Mouse (Mus musculus) heart, adult 2 months (tissue): Measurements from ENCODE around the gene Fam129a. TPM values are rescaled to one million over a fixed set of nuclear protein-coding genes. Genes with fewer than 3 reads are reported as not detected.

Source experiments
- DNase-seq, 2 experiments: peaks; one replicate each; pipeline ENCODE4 v3.0.0; 2021
- H3K27ac ChIP-seq: fragments of 200-600 bp; 2 replicates; pipeline ENCODE4 v1.8.1; 2022
- H3K27me3 ChIP-seq: fragments of 200-500 bp; 2 replicates; pipeline ENCODE4 v1.6.1; 2012; ENCODE audit warnings: mild to moderate bottlenecking, low read length, inconsistent platforms, mixed read lengths; ENCODE audit not compliant: control insufficient read depth, insufficient read depth
- H3K36me3 ChIP-seq: fragments of 200-500 bp; 2 replicates; pipeline ENCODE4 v1.6.1; 2012; ENCODE audit warnings: low read length, inconsistent platforms; ENCODE audit not compliant: control insufficient read depth, insufficient read depth
- H3K4me1 ChIP-seq: fragments of 200-500 bp; 2 replicates; pipeline ENCODE4 v1.6.1; 2011; ENCODE audit warnings: low read length; ENCODE audit not compliant: control insufficient read depth, insufficient read depth
- H3K4me3 ChIP-seq: fragments of 200-600 bp; 2 replicates; pipeline ENCODE4 v1.8.1; 2022
- H3K79me2 ChIP-seq: fragments of 200-500 bp; replicated peaks from 2 replicates; pipeline ENCODE4 v1.6.1; 2012; ENCODE audit warnings: mild to moderate bottlenecking, inconsistent platforms, low read length, moderate library complexity, mixed read lengths; ENCODE audit not compliant: control insufficient read depth, insufficient read depth
- H3K9ac ChIP-seq: fragments of 200-500 bp; 2 replicates; pipeline ENCODE4 v1.6.1; 2012; ENCODE audit warnings: low read depth, mild to moderate bottlenecking, control low read depth, inconsistent platforms, low read length, mixed read lengths
- CTCF ChIP-seq: fragments of 200-600 bp; IDR thresholded peaks from 2 replicates; pipeline ENCODE4 v1.8.1; 2022; ENCODE audit warnings: antibody characterized with exemption, mild to moderate bottlenecking, moderate library complexity
- EP300 ChIP-seq: fragments of 200-500 bp; IDR thresholded peaks from 2 replicates; pipeline ENCODE4 v1.6.1; 2011; ENCODE audit warnings: low read depth, low read length, control low read depth; ENCODE audit not compliant: insufficient read depth
- POLR2A ChIP-seq: fragments of 200-500 bp; IDR thresholded peaks from 2 replicates; pipeline ENCODE4 v1.6.1; 2011; ENCODE audit warnings: mild to moderate bottlenecking, low read depth, low read length, control low read depth; ENCODE audit not compliant: insufficient read depth
- WGBS: fragments of 180-500 bp; shearing (Covaris S2); methylation state at CpG from one replicate; pipeline ENCODE4 v1.1.7; 2018; 5-methylcytosine and 5-hydroxymethylcytosine counted together
- intact Hi-C: fragments of 180-260 bp; cut with DNase I; formaldehyde crosslinking; loops from one replicate; pipeline ENCODE4 v1.15.1; 2025
- polyA plus RNA-seq: library from polyadenylated mRNA; depleted of rRNA; stranded (reverse); fragments of >200 nt; gene quantifications from 2 replicates; pipeline ENCODE4 v1.2.3, GENCODE M21; 2012
- total RNA-seq, 2 experiments: library from RNA; stranded (reverse); gene quantifications; 2 replicates each; pipeline ENCODE4 v1.2.3; 2021

Fam129a gene
- total and polyA plus RNA-seq, 3 experiments = 6.2 to 14.9 (median 13.3) TPM

GRCm38 (mm10) chr1:151660883-151661282 lies 89.9 kb downstream of the Fam129a start:
- Histone ChIP-seq H3K27me3 (no peaks in the 10 kb centered on the region), H3K79me2 (no peaks in the 10 kb centered on the region), H3K4me1 (peaks cover 15% of the 10 kb centered on the region), H3K4me3 (no peak overlapping the region), H3K27ac (no peak overlapping the region), H3K9ac (no peak overlapping the region), H3K36me3 (no peaks in the 10 kb centered on the region)
- no peak for DNase-seq
- intact Hi-C loops = loop anchor here (5.0 kb wide), 1 partner anchor 41 kb away; no protein-coding TSS in a partner anchor
- 83% methylated on average over 6 of the region's 6 CpGs for WGBS
- no peak for TF ChIP-seq CTCF
- TF ChIP-seq POLR2A = no peak
- no peak for TF ChIP-seq EP300

DNA sequence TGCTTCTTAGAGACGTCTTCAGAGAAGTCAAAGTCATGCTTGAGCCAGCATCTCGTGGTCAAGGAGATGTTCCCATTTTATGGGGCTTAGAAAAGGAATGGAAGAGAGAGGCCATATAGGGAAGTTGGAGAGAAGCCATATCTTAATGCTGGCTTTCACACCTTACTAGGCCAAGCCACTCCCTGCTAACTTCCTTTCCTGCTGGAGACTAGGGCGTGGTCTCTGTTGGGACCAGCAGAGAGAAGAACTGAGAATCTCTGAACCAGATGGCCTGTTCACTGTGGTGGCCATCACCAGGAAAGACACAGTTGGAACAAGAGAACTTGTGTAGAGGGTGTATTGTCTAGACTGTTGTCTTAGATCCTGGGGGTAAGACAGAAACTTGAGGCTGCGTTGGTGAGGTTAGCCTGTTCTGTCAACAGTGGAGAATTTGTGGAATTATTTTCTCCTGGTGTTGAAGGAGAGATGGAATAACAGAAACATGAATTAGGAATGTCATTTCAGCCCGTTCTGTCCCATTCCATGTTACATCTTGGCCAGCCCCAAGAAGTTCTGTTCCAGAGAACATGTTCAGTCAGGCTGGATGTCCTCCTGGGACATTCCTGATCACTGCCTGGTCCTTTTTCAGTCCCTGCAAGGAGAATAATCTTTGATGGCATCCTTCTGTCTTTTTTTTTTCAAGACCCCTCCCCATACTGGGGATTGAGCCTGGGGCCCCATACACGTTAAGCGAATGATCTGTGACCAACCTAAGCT lies 90.9 kb downstream of the Fam129a start:
- Histone ChIP-seq H3K79me2 (no peaks in the 10 kb centered on the region), H3K36me3 (no peaks in the 10 kb centered on the region), H3K27ac (peak overlapping the region; percentile 21), H3K9ac (no peak overlapping the region), H3K27me3 (no peaks in the 10 kb centered on the region), H3K4me1 (peaks cover 15% of the 10 kb centered on the region), H3K4me3 (no peak overlapping the region)
- WGBS = 75% methylated on average over 7 of the region's 7 CpGs
- TF ChIP-seq CTCF (no peak), POLR2A (no peak)
- DNase-seq = peak in 1 of 2 experiments; percentile 28
- intact Hi-C loops = loop anchor here (5.0 kb wide), 1 partner anchor 40 kb away; no protein-coding TSS in a partner anchor

DNA sequence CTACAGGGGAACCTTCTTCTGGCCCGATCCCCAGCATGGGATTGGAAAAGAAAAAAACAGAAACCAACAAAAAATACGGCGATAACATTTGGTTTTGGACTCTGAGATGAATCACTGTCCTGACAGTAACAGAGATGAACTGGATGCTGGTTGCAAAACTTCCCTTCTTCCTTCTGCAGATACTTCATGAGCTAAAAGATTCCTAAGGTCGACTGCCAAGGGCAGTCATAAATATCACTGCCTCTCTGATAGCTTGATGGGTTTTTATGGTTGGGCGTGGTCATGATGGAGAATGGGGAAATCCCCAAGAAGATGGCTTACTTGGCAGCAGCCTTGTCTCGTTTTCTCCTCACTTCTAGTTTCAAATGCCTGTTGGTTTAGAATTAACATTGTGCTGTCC lies 92.0 kb downstream of the Fam129a start:
- Histone ChIP-seq H3K79me2 (no peaks in the 10 kb centered on the region), H3K9ac (no peak overlapping the region; the same call in 1 of the 2 replicates), H3K4me1 (peaks cover 15% of the 10 kb centered on the region), H3K36me3 (no peaks in the 10 kb centered on the region), H3K27ac (no peak overlapping the region), H3K4me3 (no peak overlapping the region), H3K27me3 (no peaks in the 10 kb centered on the region)
- TF ChIP-seq CTCF (no peak), EP300 (no peak), POLR2A (no peak)
- 64% methylated on average over 6 of the region's 6 CpGs for WGBS
- intact Hi-C loops = loop anchor here (5.0 kb wide), 1 partner anchor 39 kb away; no protein-coding TSS in a partner anchor
- DNase-seq = no peak

GRCm38 (mm10) chr1:151664384-151664783 lies 93.4 kb downstream of the Fam129a start:
- intact Hi-C loops = loop anchor here (5.0 kb wide), 1 partner anchor 38 kb away; no protein-coding TSS in a partner anchor

DNA sequence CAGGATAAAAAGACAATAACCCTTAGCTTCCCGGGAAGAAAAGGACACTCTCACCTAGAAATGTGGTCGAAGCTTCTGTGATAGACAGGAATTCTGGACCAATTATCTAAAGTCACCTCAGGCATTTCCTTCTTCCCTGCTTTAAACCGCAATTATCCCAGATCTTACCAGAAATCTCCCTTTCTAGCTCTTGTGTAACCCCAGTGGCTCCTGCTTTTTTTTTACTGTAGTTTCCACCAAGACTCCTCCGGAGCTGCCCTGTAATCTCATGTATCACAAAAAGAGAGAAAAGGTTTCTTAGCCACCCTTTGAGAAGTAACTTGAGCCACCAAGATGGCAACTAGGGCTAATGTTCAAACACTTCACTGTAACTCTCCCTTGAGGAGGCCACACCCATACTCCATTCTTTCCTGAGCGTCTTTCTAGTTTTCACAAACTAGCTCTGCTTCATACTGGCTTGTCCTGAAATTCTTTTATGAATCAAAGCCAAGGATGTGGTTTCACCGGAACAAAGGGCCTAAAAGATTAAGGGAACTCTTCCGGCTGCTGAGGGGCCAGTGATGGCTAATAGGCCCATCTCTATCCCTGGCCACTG lies 93.9 kb downstream of the Fam129a start:
- WGBS = 73% methylated on average over 7 of the region's 7 CpGs
- Histone ChIP-seq H3K27ac (no peak overlapping the region), H3K79me2 (no peaks in the 10 kb centered on the region), H3K9ac (no peak overlapping the region), H3K4me1 (peaks cover 11% of the 10 kb centered on the region), H3K27me3 (no peaks in the 10 kb centered on the region), H3K4me3 (no peak overlapping the region), H3K36me3 (no peaks in the 10 kb centered on the region)
- intact Hi-C loops = loop anchor here (5.0 kb wide), 1 partner anchor 37 kb away; no protein-coding TSS in a partner anchor
- DNase-seq = no peak
- TF ChIP-seq EP300 = no peak
- no peak for TF ChIP-seq POLR2A
- TF ChIP-seq CTCF = no peak

More at GRCm38 (mm10) chr1:151664384-151664783, 93.4 kb downstream of the Fam129a start:
- H3K36me3 ChIP-seq = no peaks in the 10 kb centered on the region
- WGBS = 89% methylated on average over 10 of the region's 10 CpGs
- TF ChIP-seq EP300 (no peak), POLR2A (no peak), CTCF (no peak)
- H3K4me3 ChIP-seq = no peak overlapping the region
- H3K27ac ChIP-seq = no peak overlapping the region
- no peak overlapping the region for H3K9ac ChIP-seq
- H3K79me2 ChIP-seq = no peaks in the 10 kb centered on the region
- H3K27me3 ChIP-seq = no peaks in the 10 kb centered on the region
- H3K4me1 ChIP-seq = peaks cover 13% of the 10 kb centered on the region
- no peak for DNase-seq

DNA sequence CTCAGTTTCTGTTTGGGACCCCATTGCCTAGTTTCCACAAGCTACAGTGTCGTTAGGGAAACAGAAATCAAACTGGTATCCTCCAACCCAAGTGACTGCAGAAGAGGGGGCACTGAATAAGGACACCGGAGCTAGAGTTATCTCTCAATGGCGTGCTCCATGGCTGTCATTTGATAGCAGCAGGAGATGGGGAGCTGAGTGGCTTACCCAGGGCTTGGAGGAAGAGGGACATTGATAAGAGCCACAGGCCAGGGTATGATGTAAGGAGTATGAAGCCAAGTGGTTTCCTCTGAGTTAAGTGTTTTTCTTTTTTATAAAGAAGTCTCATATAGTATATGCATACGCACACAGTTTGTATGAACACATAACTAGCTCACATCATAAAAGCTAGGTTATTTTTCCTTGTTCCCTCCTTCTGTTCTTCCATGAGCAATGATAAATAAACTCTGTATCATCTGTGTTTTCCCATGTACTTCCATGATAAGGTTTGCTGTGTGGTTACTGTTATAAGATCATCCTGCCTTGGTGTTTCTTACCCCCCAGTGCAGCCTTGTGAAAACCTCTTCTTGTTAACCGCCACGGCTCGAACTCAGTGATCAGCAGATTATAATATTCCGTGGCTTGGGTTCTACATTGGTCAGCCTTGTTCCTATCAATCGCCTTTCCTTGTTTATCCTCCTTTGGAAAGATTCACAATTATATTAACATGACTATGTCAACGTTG lies 96.5 kb downstream of the Fam129a start:
- no peak for DNase-seq
- Histone ChIP-seq H3K27ac (no peak overlapping the region), H3K79me2 (no peaks in the 10 kb centered on the region), H3K4me1 (peaks cover 3% of the 10 kb centered on the region), H3K9ac (no peak overlapping the region), H3K27me3 (no peaks in the 10 kb centered on the region), H3K36me3 (no peaks in the 10 kb centered on the region), H3K4me3 (no peak overlapping the region)
- intact Hi-C loops = no loop called here
- TF ChIP-seq CTCF (no peak), EP300 (no peak), POLR2A (no peak)
- WGBS = 67% methylated on average over 10 of the region's 10 CpGs
